Mouse (Mus musculus) left cerebral cortex, adult 8-10 months (tissue): ENCODE results near the gene Mbd3. TPM values are rescaled to one million over a fixed set of nuclear protein-coding genes. Genes with fewer than 3 reads are reported as not detected.

ENCODE experiments used
- microRNA-seq, 2 experiments: library from miRNA; unstranded; fragments of <30 nt; microRNA quantifications; one replicate each; pipeline ENCODE4 v1.2.0; 2022
- total RNA-seq, 4 experiments: library from RNA; stranded (reverse); gene quantifications; 2 replicates each; pipeline ENCODE4 v1.2.4; 2022

Mbd3 gene
- total RNA-seq, 4 experiments from 2014 or later, result 146 to 152 (median 149) TPM

Small RNA genes within 50 kb of the gene (microRNA-seq; reads per million reads assigned to microRNA genes)
- gene Gm22721, result 0 reads per million in 2 experiments

Other genes with a start within 250 kb of the Mbd3 start
- gene Cirbp, start 233.6 kb downstream of the Mbd3 start, total RNA-seq, result 100 to 1,000 TPM; 124 to 159 (median 143) TPM
- 1 to 10 TPM; 4.1 to 6.0 (median 5.5) TPM for gene 1600002K03Rik, start 226.6 kb downstream of the Mbd3 start, total RNA-seq
- 1 to 10 TPM; 6.8 to 9.1 (median 7.7) TPM for gene Efna2, start 220.1 kb downstream of the Mbd3 start, total RNA-seq
- 10 to 100 TPM; 41.9 to 51.7 (median 44.1) TPM for gene Mum1, start 173.1 kb downstream of the Mbd3 start, total RNA-seq
- gene Ndufs7, start 150.4 kb downstream of the Mbd3 start, total RNA-seq, result 100 to 1,000 TPM; 214 to 225 (median 218) TPM
- 10 to 100 TPM; 28.8 to 33.6 (median 31.1) TPM for gene Gamt, start 138.5 kb downstream of the Mbd3 start, total RNA-seq
- 10 to 100 TPM; 76.4 to 90.1 (median 83.5) TPM for gene Dazap1, start 138.1 kb downstream of the Mbd3 start, total RNA-seq
- gene Rps15, start 107.1 kb downstream of the Mbd3 start, total RNA-seq, result 1,000 to 10,000 TPM in 1 of 4 experiments, 100 to 1,000 TPM in 3; 922 to 1,007 (median 961) TPM
- gene Apc2, start 103.6 kb downstream of the Mbd3 start, total RNA-seq, result 100 to 1,000 TPM; 107 to 125 (median 116) TPM
- 10 to 100 TPM; 25.7 to 29.0 (median 27.3) TPM for gene 2310011J03Rik, start 79.0 kb downstream of the Mbd3 start, total RNA-seq
- gene Pcsk4, start 70.1 kb downstream of the Mbd3 start, total RNA-seq, result 10 to 100 TPM in 1 of 4 experiments, 1 to 10 TPM in 3; 6.7 to 10.2 (median 8.3) TPM
- gene Reep6, start 69.6 kb downstream of the Mbd3 start, total RNA-seq, result 10 to 100 TPM; 12.0 to 14.8 (median 13.6) TPM
- 10 to 100 TPM; 10.7 to 12.1 (median 11.5) TPM for gene Adamtsl5, start 51.1 kb downstream of the Mbd3 start, total RNA-seq
- gene Plk5, start 43.1 kb downstream of the Mbd3 start, total RNA-seq, result 10 to 100 TPM; 27.8 to 29.4 (median 28.7) TPM
- 10 to 100 TPM; 18.9 to 20.3 (median 19.6) TPM for gene Mex3d, start 11.9 kb downstream of the Mbd3 start, total RNA-seq
- gene Uqcr11, start 7.3 kb upstream of the Mbd3 start, total RNA-seq, result 100 to 1,000 TPM; 332 to 408 (median 366) TPM
- 10 to 100 TPM; 27.7 to 32.6 (median 31.4) TPM for gene Tcf3, start 34.1 kb upstream of the Mbd3 start, total RNA-seq
- not detected for gene Onecut3, start 95.3 kb upstream of the Mbd3 start, total RNA-seq
- gene Atp8b3, start 139.6 kb upstream of the Mbd3 start, total RNA-seq, result under 1 TPM in 3 of 4 experiments, not detected in 1; 0.08 to 0.21 (median 0.18) TPM
- 10 to 100 TPM; 40.7 to 46.6 (median 44.7) TPM for gene Rexo1, start 162.0 kb upstream of the Mbd3 start, total RNA-seq
- gene Klf16, start 177.8 kb upstream of the Mbd3 start, total RNA-seq, result 10 to 100 TPM; 53.0 to 65.9 (median 61.2) TPM
- 100 to 1,000 TPM; 157 to 168 (median 166) TPM for gene Abhd17a, start 190.8 kb upstream of the Mbd3 start, total RNA-seq
- 10 to 100 TPM; 38.8 to 46.5 (median 43.1) TPM for gene Scamp4, start 203.3 kb upstream of the Mbd3 start, total RNA-seq
- gene Adat3, start 203.3 kb upstream of the Mbd3 start, total RNA-seq, result 1 to 10 TPM in 3 of 4 experiments, not detected in 1; 1.3 to 4.1 (median 3.4) TPM
- gene Gm49322, start 206.5 kb upstream of the Mbd3 start, total RNA-seq, result 1 to 10 TPM; 1.8 to 4.2 (median 3.3) TPM
- gene Csnk1g2, start 223.3 kb upstream of the Mbd3 start, total RNA-seq, result 100 to 1,000 TPM; 214 to 250 (median 240) TPM